Mouse (Mus musculus) thymus, postnatal 0 days (tissue): ENCODE measurements around the gene Gm17364. TPM values are rescaled to one million over a fixed set of nuclear protein-coding genes. Genes with fewer than 3 reads are reported as not detected.

ENCODE experiments used
- polyA plus RNA-seq: library from polyadenylated mRNA; unstranded; fragments of >200 nt; fragmentation: Nextera tagmentation; extraction: Ambion mirVana; gene quantifications from 2 replicates; pipeline ENCODE4 v1.2.1, GENCODE M21; 2015

Gene Gm17364
- polyA plus RNA-seq, 1 experiment from 2014 or later, result not detected

Other genes starting within 250 kb of the Gm17364 start
- 0.07 and 0.10 TPM in 2 replicates for gene Mak, start 194.3 kb downstream of the Gm17364 start, polyA plus RNA-seq
- gene Gcm2, start 162.9 kb downstream of the Gm17364 start, polyA plus RNA-seq, result 0.07 and 0.15 TPM in 2 replicates
- gene Sycp2l, start 159.7 kb downstream of the Gm17364 start, polyA plus RNA-seq, result not detected in 2 replicates
- gene Elovl2, start 53.6 kb downstream of the Gm17364 start, polyA plus RNA-seq, result 0.08 and 0.27 TPM in 2 replicates
- gene Smim13, start 24.1 kb downstream of the Gm17364 start, polyA plus RNA-seq, result 12.4 and 14.6 TPM in 2 replicates
- gene Nedd9, start 213.4 kb upstream of the Gm17364 start, polyA plus RNA-seq, result 41.2 and 42.1 TPM in 2 replicates